Mouse (Mus musculus): ENCODE data around the gene Ccdc187.

- TF ChIP-seq POLR2A (IDR thresholded peaks at IDR 0.05; ENCODE audit: insufficient read depth, low read depth, low read length) (no peak), CTCF (IDR thresholded peaks at IDR 0.05; ENCODE audit: insufficient read depth, low read depth, low read length) (no peak)
These were observed 35.7 kb upstream of the Ccdc187 start for GRCm38 (mm10) chr2:26330056-26330468.

Measured in olfactory bulb, adult 2 months (tissue).